Mouse (Mus musculus) forebrain, postnatal 0 days (tissue): ENCODE results near the gene 1520401A03Rik. TPM values are rescaled to one million over a fixed set of nuclear protein-coding genes. Genes with fewer than 3 reads are reported as not detected.

Experiments used
- ATAC-seq: fragments of 200-750 bp; cut with Nextera tagmentation; 2 replicates; pipeline ENCODE4 v1.8.0; 2017; ENCODE audit warnings: mild to moderate bottlenecking, moderate library complexity
- DNase-seq: peaks from one replicate; pipeline ENCODE4 v3.0.0-alpha.2; 2015
- H3K27ac ChIP-seq: fragments of 300-500 bp; sonication (generic); 2 replicates; pipeline ENCODE4 v1.5.1; 2014; ENCODE audit warnings: low read depth, mild to moderate bottlenecking, antibody characterized with exemption, low read length, moderate library complexity, mixed read lengths
- H3K27me3 ChIP-seq: fragments of 300-500 bp; sonication (generic); 2 replicates; pipeline ENCODE4 v1.6.1; 2014; ENCODE audit warnings: mild to moderate bottlenecking, low read length, mixed read lengths; ENCODE audit not compliant: insufficient read depth
- H3K36me3 ChIP-seq: fragments of 300-500 bp; sonication (generic); 2 replicates; pipeline ENCODE4 v1.6.1; 2014; ENCODE audit warnings: mild to moderate bottlenecking, moderate library complexity; ENCODE audit not compliant: insufficient read depth
- H3K4me1 ChIP-seq: fragments of 300-500 bp; sonication (generic); 2 replicates; pipeline ENCODE4 v1.6.1; 2014; ENCODE audit warnings: antibody characterized with exemption; ENCODE audit not compliant: insufficient read depth
- H3K4me2 ChIP-seq: fragments of 300-500 bp; sonication (generic); 2 replicates; pipeline ENCODE4 v1.6.1; 2014; ENCODE audit warnings: low read depth, mild to moderate bottlenecking, moderate library complexity
- H3K4me3 ChIP-seq: fragments of 300-500 bp; sonication (generic); 2 replicates; pipeline ENCODE4 v1.5.1; 2014; ENCODE audit warnings: low read depth, low read length, mixed read lengths
- H3K9ac ChIP-seq: fragments of 300-500 bp; sonication (generic); 2 replicates; pipeline ENCODE4 v1.6.1; 2014; ENCODE audit warnings: mild to moderate bottlenecking
- H3K9me3 ChIP-seq: fragments of 300-500 bp; sonication (generic); 2 replicates; pipeline ENCODE4 v1.6.1; 2016; ENCODE audit warnings: low read length
- CTCF ChIP-seq: sonication (generic); IDR thresholded peaks from 2 replicates; pipeline ENCODE4 v1.5.1; 2016; ENCODE audit warnings: antibody characterized with exemption, control low read depth, low read depth
- WGBS: fragments of 180-500 bp; shearing (Covaris S2); extraction: QIAGEN DNeasy Blood & Tissue Kit; methylation state at CpG from one replicate; pipeline ENCODE4 v1.1.7; 2014; 5-methylcytosine and 5-hydroxymethylcytosine counted together
- polyA plus RNA-seq: library from polyadenylated mRNA; unstranded; fragments of >200 nt; fragmentation: Nextera tagmentation; extraction: Ambion mirVana; gene quantifications from 2 replicates; pipeline ENCODE4 v1.2.1, GENCODE M21; 2015
- total RNA-seq: library from RNA; depleted of rRNA; stranded (reverse); fragments of >200 nt; gene quantifications from 2 replicates; pipeline ENCODE4 v1.2.3, GENCODE M21; 2014

Gene 1520401A03Rik
- total and polyA plus RNA-seq, 2 experiments from 2014 or later, result not detected

GRCm38 (mm10) chr17:23738836-23739201, 16.2 kb upstream of the 1520401A03Rik start:
- H3K27ac ChIP-seq, result no peak overlapping the region
- DNase-seq, result no peak
- WGBS, result 30% methylated on average over 2 of the region's 2 CpGs

GRCm38 (mm10) chr17:23737493-23738445, 15.2 kb upstream of the 1520401A03Rik start:
- peaks cover 16% of the 10 kb centered on the region for H3K27me3 ChIP-seq
- DNase-seq, result no peak
- ATAC-seq, result no peak
- no peak overlapping the region for H3K27ac ChIP-seq
- WGBS, result 66% methylated on average over 15 of the region's 15 CpGs
- no peak overlapping the region for H3K4me3 ChIP-seq
- H3K4me1 ChIP-seq, result peaks cover 8% of the 10 kb centered on the region; the same call in 1 of the 2 replicates
- no peaks in the 10 kb centered on the region for H3K9me3 ChIP-seq
- no peak; the same call in 1 of the 2 replicates for TF ChIP-seq CTCF
- H3K36me3 ChIP-seq, result peaks cover 11% of the 10 kb centered on the region; the same call in 1 of the 2 replicates
- H3K4me2 ChIP-seq, result no peak overlapping the region
- no peak overlapping the region for H3K9ac ChIP-seq

More at GRCm38 (mm10) chr17:23738836-23739201, 16.2 kb upstream of the 1520401A03Rik start:
- no peak for TF ChIP-seq CTCF
- Histone ChIP-seq H3K4me1 (peaks cover 8% of the 10 kb centered on the region; the same call in 1 of the 2 replicates), H3K4me2 (peak overlapping the region; percentile 94), H3K36me3 (peaks cover 11% of the 10 kb centered on the region; the same call in 1 of the 2 replicates), H3K27me3 (peaks cover 26% of the 10 kb centered on the region), H3K4me3 (peak overlapping the region; percentile 68), H3K9me3 (no peaks in the 10 kb centered on the region), H3K9ac (peak overlapping the region; percentile 79)
- no peak; the same call in 1 of the 2 replicates for ATAC-seq

GRCm38 (mm10) chr17:23734341-23734740, 11.8 kb upstream of the 1520401A03Rik start:
- peak; percentile 31 for DNase-seq
- WGBS, result 44% methylated on average over 1 of the region's 1 CpGs
- ATAC-seq, result peak; percentile 6; the same call in 1 of the 2 replicates

GRCm38 (mm10) chr17:23730441-23730840, 7.9 kb upstream of the 1520401A03Rik start:
- H3K9ac ChIP-seq, result no peak overlapping the region
- H3K9me3 ChIP-seq, result no peaks in the 10 kb centered on the region
- H3K4me2 ChIP-seq, result no peak overlapping the region
- TF ChIP-seq CTCF, result no peak
- H3K27ac ChIP-seq, result no peak overlapping the region
- ATAC-seq (no peak), DNase-seq (no peak)
- no peak overlapping the region for H3K4me3 ChIP-seq
- H3K36me3 ChIP-seq, result no peaks in the 10 kb centered on the region
- no peaks in the 10 kb centered on the region for H3K4me1 ChIP-seq
- WGBS, result 55% methylated on average over 1 of the region's 1 CpGs
- H3K27me3 ChIP-seq, result no peaks in the 10 kb centered on the region

More at GRCm38 (mm10) chr17:23734341-23734740, 11.8 kb upstream of the 1520401A03Rik start:
- Histone ChIP-seq H3K4me2 (no peak overlapping the region), H3K4me3 (no peak overlapping the region), H3K9ac (no peak overlapping the region), H3K4me1 (peaks cover 8% of the 10 kb centered on the region; the same call in 1 of the 2 replicates), H3K27ac (no peak overlapping the region), H3K27me3 (no peaks in the 10 kb centered on the region), H3K9me3 (no peaks in the 10 kb centered on the region), H3K36me3 (peaks cover 11% of the 10 kb centered on the region; the same call in 1 of the 2 replicates)
- no peak for TF ChIP-seq CTCF

- peak overlapping the region; percentile 50; the same call in 1 of the 2 replicates for H3K27ac ChIP-seq
- TF ChIP-seq CTCF, result peak; percentile 39
- no peaks in the 10 kb centered on the region for H3K36me3 ChIP-seq
- H3K4me1 ChIP-seq, result no peaks in the 10 kb centered on the region
- 6% methylated on average over 20 of the region's 20 CpGs for WGBS
- no peaks in the 10 kb centered on the region for H3K9me3 ChIP-seq
- peak overlapping the region; percentile 95 for H3K4me2 ChIP-seq
- peak overlapping the region; percentile 80 for H3K4me3 ChIP-seq
- ATAC-seq (peak; percentile 81), DNase-seq (peak; percentile 67)
- H3K27me3 ChIP-seq, result no peaks in the 10 kb centered on the region
- peak overlapping the region; percentile 64 for H3K9ac ChIP-seq
These were observed 4.2 kb upstream of the 1520401A03Rik start for GRCm38 (mm10) chr17:23726758-23727142.

- Histone ChIP-seq H3K27me3 (no peaks in the 10 kb centered on the region), H3K9me3 (no peaks in the 10 kb centered on the region), H3K9ac (peak within 1 kb of the TSS; percentile 64), H3K4me2 (peak within 1 kb of the TSS; percentile 95), H3K27ac (peak within 1 kb of the TSS; percentile 50; the same call in 1 of the 2 replicates), H3K4me1 (no peaks in the 10 kb centered on the region), H3K36me3 (no peaks in the 10 kb centered on the region), H3K4me3 (peak within 1 kb of the TSS; percentile 80)
- ATAC-seq (peak; percentile 98), DNase-seq (peak; percentile 97)
- WGBS, result 2% methylated on average over 67 of the region's 73 CpGs
- TF ChIP-seq CTCF, result no peak; the same call in 1 of the 2 replicates
These were observed 3.6 kb upstream of the 1520401A03Rik start, which contains the start of gene Pkmyt1 for GRCm38 (mm10) chr17:23725999-23726757. TSS of gene Pkmyt1 (plus strand) at chr17:23726336.
